Mouse (Mus musculus) spleen, adult 2 months (tissue): Measurements from ENCODE around the gene Tecpr2.

Experiments used
- CTCF ChIP-seq: fragments of 200-500 bp; IDR thresholded peaks from 2 replicates; pipeline ENCODE4 v1.5.1; 2011; ENCODE audit warnings: mild to moderate bottlenecking, inconsistent platforms; ENCODE audit not compliant: insufficient read depth, insufficient read length, insufficient replicate concordance; ENCODE audit errors: extremely low read depth
- POLR2A ChIP-seq: fragments of 200-500 bp; IDR thresholded peaks from 2 replicates; pipeline ENCODE4 v1.6.1; 2011; ENCODE audit warnings: low read depth, low read length, inconsistent platforms

DNA sequence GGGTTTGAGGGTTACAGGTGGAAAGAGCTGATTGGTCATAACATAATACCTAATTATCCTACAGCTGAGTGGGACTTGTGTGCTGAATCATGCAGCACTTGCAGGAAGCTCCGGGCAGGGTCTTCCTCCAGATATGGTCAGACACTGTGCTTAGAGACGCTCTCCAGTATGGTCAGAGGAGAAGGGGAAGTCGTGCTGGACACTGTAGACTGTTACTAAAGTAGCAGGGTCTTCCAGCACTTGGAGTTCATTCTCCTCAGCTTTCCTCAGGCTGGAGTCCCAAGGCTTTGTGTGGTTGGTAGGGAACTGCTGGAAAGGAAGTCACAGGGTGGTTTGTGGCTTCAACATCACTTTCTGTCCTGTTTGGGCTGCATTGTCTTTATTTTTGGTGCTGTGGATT lies 18.8 kb downstream of the Tecpr2 start:
- TF ChIP-seq POLR2A (no peak), CTCF (no peak)
